Mouse (Mus musculus): Measurements from ENCODE around the gene Socs5. TPM values are rescaled to one million over a fixed set of nuclear protein-coding genes. Genes with fewer than 3 reads are reported as not detected.
"Not testable (repeated sequence)": the region's sequence is repeated elsewhere in the genome, so short reads cannot be mapped to it uniquely, and the experiment has no call there.

Socs5 gene
- polyA plus RNA-seq, 1 experiment = 11.5 TPM

DNA sequence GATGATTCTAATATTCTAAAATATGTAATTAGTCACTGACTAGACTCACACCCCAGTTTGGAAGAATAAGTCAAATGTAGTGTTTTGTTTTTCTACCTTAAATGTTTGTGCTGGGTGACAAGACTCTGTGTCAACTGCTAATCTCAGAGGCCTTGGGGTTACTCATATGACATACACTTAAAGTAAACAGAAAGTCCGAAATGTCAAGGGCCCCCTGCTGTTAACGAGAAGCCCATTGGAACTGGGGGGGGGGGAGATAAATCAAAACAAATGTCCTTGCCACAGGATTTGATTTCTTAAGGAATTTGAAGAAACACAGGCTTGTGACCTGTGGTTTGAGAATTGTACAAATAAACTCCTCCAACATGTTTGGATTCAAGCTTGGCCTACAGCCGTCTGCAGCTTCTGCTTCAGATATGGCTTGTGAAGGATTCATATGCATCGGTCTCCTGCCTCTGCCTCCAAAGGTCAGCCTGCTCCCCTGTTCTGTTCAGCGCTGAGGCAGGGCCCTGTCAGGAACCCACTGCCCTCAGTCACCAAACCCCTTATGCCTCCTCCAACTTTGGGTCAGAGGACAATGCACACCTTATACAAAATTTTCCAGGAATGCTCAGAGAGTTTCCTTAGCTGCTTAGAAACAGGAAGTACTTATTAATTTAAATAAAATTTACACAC is 34.6 kb upstream of the Socs5 start:
- no peak for TF ChIP-seq EP300 (IDR thresholded peaks at IDR 0.05; ENCODE audit: insufficient read depth, low read depth, low read length)
- TF ChIP-seq CTCF (IDR thresholded peaks at IDR 0.05; ENCODE audit: low read depth, low read length) = no peak
- no peak for TF ChIP-seq POLR2A (IDR thresholded peaks at IDR 0.05; ENCODE audit: insufficient read depth, low read length)

DNA sequence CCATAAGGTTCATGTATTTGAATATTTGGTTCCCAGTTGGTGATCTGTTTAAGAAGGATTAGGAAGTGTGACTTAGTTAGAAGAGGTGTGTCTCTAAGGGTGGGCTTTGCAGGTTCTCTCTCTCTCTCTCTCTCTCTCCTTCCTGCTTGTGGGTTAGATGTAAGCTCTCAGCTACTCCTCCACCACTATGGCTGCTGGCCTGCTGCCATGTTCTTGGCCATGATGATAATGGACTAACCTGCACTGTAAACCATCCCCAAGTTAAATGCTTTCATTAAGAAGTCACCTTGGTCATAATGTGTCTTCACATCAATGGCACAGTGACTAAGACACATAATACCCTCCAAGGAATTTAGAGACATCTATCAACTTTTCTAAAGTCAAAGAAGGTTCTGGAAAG is 34.0 kb upstream of the Socs5 start:
- Histone ChIP-seq H3K27me3 (ENCODE audit: control insufficient read depth, insufficient read depth, low read length, poor library complexity, severe bottlenecking) (no peaks in the 10 kb centered on the region), H3K4me1 (ENCODE audit: control insufficient read depth, insufficient read depth, low read length) (no peaks in the 10 kb centered on the region), H3K27ac (ENCODE audit: insufficient read depth, low read length) (no peak overlapping the region), H3K4me3 (ENCODE audit: low read depth, low read length) (no peak overlapping the region), H3K36me3 (ENCODE audit: control insufficient read depth, insufficient read depth, low read length, poor library complexity, severe bottlenecking) (no peaks in the 10 kb centered on the region), H3K9me3 (replicated peaks; ENCODE audit: control insufficient read depth, insufficient read depth, low read length, poor library complexity, severe bottlenecking) (no peaks in the 10 kb centered on the region), H3K9ac (ENCODE audit: low read depth, poor library complexity, severe bottlenecking) (no peak overlapping the region)
- TF ChIP-seq CTCF (IDR thresholded peaks at IDR 0.05; ENCODE audit: low read depth, low read length) (no peak), POLR2A (IDR thresholded peaks at IDR 0.05; ENCODE audit: insufficient read depth, low read length) (no peak), EP300 (IDR thresholded peaks at IDR 0.05; ENCODE audit: insufficient read depth, low read depth, low read length) (no peak)

More for the DNA sequence above, 34.6 kb upstream of the Socs5 start:
- Histone ChIP-seq H3K9ac (ENCODE audit: low read depth, poor library complexity, severe bottlenecking) (no peak overlapping the region), H3K36me3 (ENCODE audit: control insufficient read depth, insufficient read depth, low read length, poor library complexity, severe bottlenecking) (no peaks in the 10 kb centered on the region), H3K9me3 (replicated peaks; ENCODE audit: control insufficient read depth, insufficient read depth, low read length, poor library complexity, severe bottlenecking) (no peaks in the 10 kb centered on the region), H3K27me3 (ENCODE audit: control insufficient read depth, insufficient read depth, low read length, poor library complexity, severe bottlenecking) (no peaks in the 10 kb centered on the region), H3K4me3 (ENCODE audit: low read depth, low read length) (no peak overlapping the region), H3K4me1 (ENCODE audit: control insufficient read depth, insufficient read depth, low read length) (no peaks in the 10 kb centered on the region), H3K27ac (ENCODE audit: insufficient read depth, low read length) (no peak overlapping the region)

DNA sequence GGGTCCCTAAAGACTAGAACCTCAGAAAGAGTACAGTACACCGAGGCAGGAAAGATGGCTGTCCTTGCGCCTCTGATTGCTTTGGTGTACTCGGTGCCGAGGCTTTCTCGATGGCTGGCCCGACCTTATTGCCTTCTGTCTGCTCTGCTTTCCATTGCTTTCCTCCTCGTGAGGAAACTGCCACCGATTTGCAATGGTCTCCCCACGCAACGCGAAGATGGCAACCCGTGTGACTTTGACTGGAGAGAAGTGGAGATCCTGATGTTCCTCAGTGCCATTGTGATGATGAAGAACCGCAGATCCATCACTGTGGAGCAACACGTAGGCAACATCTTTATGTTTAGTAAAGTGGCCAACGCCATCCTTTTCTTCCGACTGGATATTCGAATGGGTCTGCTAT is 29.3 kb upstream of the Socs5 start:
- H3K4me3 ChIP-seq (ENCODE audit: low read depth, low read length); H3K27me3 ChIP-seq (ENCODE audit: control insufficient read depth, insufficient read depth, low read length, poor library complexity, severe bottlenecking); H3K27ac ChIP-seq (ENCODE audit: insufficient read depth, low read length); H3K9ac ChIP-seq (ENCODE audit: low read depth, poor library complexity, severe bottlenecking); H3K9me3 ChIP-seq (replicated peaks; ENCODE audit: control insufficient read depth, insufficient read depth, low read length, poor library complexity, severe bottlenecking); H3K36me3 ChIP-seq (ENCODE audit: control insufficient read depth, insufficient read depth, low read length, poor library complexity, severe bottlenecking); H3K4me1 ChIP-seq (ENCODE audit: control insufficient read depth, insufficient read depth, low read length): not testable (repeated sequence)

DNA sequence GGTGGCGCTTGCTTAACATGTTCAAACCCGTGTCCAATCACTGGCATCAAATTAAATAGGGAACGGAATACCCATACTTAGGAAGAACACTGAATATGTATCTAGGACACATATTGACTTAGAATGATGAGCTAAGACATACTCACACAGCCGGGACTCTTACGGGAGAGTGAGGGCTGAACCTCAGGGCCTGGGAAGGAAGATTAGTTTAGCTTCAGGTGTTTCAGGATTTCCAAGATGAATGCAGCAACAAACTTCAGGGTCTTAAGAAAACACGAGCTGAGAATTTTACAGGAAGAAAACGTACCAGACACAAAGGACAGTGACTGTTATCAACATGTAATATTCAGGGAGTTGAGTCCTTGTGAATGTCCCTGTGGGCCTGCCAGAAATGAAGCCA is 26.8 kb upstream of the Socs5 start:
- no peaks in the 10 kb centered on the region for H3K9me3 ChIP-seq (replicated peaks; ENCODE audit: control insufficient read depth, insufficient read depth, low read length, poor library complexity, severe bottlenecking)
- H3K4me1 ChIP-seq (ENCODE audit: control insufficient read depth, insufficient read depth, low read length) = no peaks in the 10 kb centered on the region
- no peaks in the 10 kb centered on the region for H3K27me3 ChIP-seq (ENCODE audit: control insufficient read depth, insufficient read depth, low read length, poor library complexity, severe bottlenecking)
- H3K36me3 ChIP-seq (ENCODE audit: control insufficient read depth, insufficient read depth, low read length, poor library complexity, severe bottlenecking) = no peaks in the 10 kb centered on the region
- H3K27ac ChIP-seq (ENCODE audit: insufficient read depth, low read length) = no peak overlapping the region
- no peak overlapping the region for H3K4me3 ChIP-seq (ENCODE audit: low read depth, low read length)
- no peak overlapping the region for H3K9ac ChIP-seq (ENCODE audit: low read depth, poor library complexity, severe bottlenecking)
- TF ChIP-seq POLR2A (IDR thresholded peaks at IDR 0.05; ENCODE audit: insufficient read depth, low read length) = no peak
- no peak for TF ChIP-seq CTCF (IDR thresholded peaks at IDR 0.05; ENCODE audit: low read depth, low read length)
- no peak for TF ChIP-seq EP300 (IDR thresholded peaks at IDR 0.05; ENCODE audit: insufficient read depth, low read depth, low read length)

DNA sequence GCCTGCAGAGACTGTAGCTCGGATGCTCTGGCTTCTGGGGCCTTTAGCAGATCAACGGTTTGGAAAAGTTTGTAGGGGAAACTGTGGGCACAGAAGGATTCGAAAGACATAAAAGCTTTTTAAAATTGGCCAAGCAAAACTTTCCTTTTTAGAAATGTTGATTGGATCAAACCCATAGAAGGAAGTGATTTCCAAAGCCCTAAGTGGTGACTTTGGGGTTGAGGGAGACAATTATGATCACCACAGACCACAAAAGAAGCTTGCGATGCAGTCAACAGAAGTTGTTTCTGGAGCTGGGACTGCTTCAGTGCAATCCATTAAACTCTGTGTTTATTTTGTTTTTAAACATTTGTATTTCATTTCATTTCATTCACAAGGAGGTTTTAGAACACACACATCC is 24.9 kb upstream of the Socs5 start:
- Histone ChIP-seq H3K27ac (ENCODE audit: insufficient read depth, low read length) (no peak overlapping the region), H3K27me3 (ENCODE audit: control insufficient read depth, insufficient read depth, low read length, poor library complexity, severe bottlenecking) (no peaks in the 10 kb centered on the region)
- no peak for TF ChIP-seq POLR2A (IDR thresholded peaks at IDR 0.05; ENCODE audit: insufficient read depth, low read length)
- TF ChIP-seq EP300 (IDR thresholded peaks at IDR 0.05; ENCODE audit: insufficient read depth, low read depth, low read length) = no peak
- no peak for TF ChIP-seq CTCF (IDR thresholded peaks at IDR 0.05; ENCODE audit: low read depth, low read length)

DNA sequence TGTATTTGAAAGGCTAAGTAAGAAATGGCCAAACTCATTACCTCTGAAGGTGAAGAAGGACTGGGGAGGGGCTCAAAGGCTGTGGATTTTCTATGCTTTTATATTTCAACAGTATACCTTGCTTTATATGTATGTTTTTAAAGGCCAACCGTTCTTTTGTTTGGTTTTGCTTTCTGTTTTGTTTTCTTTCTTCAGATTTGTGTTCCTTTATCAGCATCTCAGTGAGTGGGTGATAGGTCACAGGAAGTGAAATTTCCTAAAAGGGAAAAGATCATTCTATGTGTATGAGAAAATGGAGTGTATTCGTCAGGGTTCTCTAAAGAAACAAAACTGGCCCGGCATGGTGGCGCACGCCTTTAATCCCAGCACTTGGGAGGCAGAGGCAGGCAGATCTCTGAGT is 23.8 kb upstream of the Socs5 start:
- no peaks in the 10 kb centered on the region for H3K27me3 ChIP-seq (ENCODE audit: control insufficient read depth, insufficient read depth, low read length, poor library complexity, severe bottlenecking)
- no peak overlapping the region for H3K9ac ChIP-seq (ENCODE audit: low read depth, poor library complexity, severe bottlenecking)
- no peak overlapping the region for H3K27ac ChIP-seq (ENCODE audit: insufficient read depth, low read length)
- H3K4me3 ChIP-seq (ENCODE audit: low read depth, low read length) = no peak overlapping the region
- TF ChIP-seq POLR2A (IDR thresholded peaks at IDR 0.05; ENCODE audit: insufficient read depth, low read length) = no peak
- TF ChIP-seq EP300 (IDR thresholded peaks at IDR 0.05; ENCODE audit: insufficient read depth, low read depth, low read length) = no peak
- TF ChIP-seq CTCF (IDR thresholded peaks at IDR 0.05; ENCODE audit: low read depth, low read length) = no peak
- no peaks in the 10 kb centered on the region for H3K36me3 ChIP-seq (ENCODE audit: control insufficient read depth, insufficient read depth, low read length, poor library complexity, severe bottlenecking)
- no peaks in the 10 kb centered on the region for H3K4me1 ChIP-seq (ENCODE audit: control insufficient read depth, insufficient read depth, low read length)
- no peaks in the 10 kb centered on the region for H3K9me3 ChIP-seq (replicated peaks; ENCODE audit: control insufficient read depth, insufficient read depth, low read length, poor library complexity, severe bottlenecking)

More for the DNA sequence above, 24.9 kb upstream of the Socs5 start:
- Histone ChIP-seq H3K9me3 (replicated peaks; ENCODE audit: control insufficient read depth, insufficient read depth, low read length, poor library complexity, severe bottlenecking) (no peaks in the 10 kb centered on the region), H3K9ac (ENCODE audit: low read depth, poor library complexity, severe bottlenecking) (no peak overlapping the region), H3K4me1 (ENCODE audit: control insufficient read depth, insufficient read depth, low read length) (no peaks in the 10 kb centered on the region), H3K4me3 (ENCODE audit: low read depth, low read length) (no peak overlapping the region), H3K36me3 (ENCODE audit: control insufficient read depth, insufficient read depth, low read length, poor library complexity, severe bottlenecking) (no peaks in the 10 kb centered on the region)

Measured in ES-Bruce4 (cell line).